Mouse (Mus musculus) spleen, adult 2 months (tissue): ENCODE measurements around the gene Gab1. TPM values are rescaled to one million over a fixed set of nuclear protein-coding genes. Genes with fewer than 3 reads are reported as not detected.

Source experiments
- DNase-seq, 2 experiments: peaks; one replicate each; pipeline versions ENCODE4 v3.0.0 to v3.0.0-alpha.2; 2012 to 2021; ENCODE audit warnings: low spot score in 2 of 2, low read depth in 1 of 2
- H3K27ac ChIP-seq: fragments of 200-500 bp; 2 replicates; pipeline ENCODE4 v1.5.1; 2012; ENCODE audit warnings: low read length, inconsistent platforms; ENCODE audit not compliant: insufficient read depth
- H3K27me3 ChIP-seq: fragments of 200-500 bp; 2 replicates; pipeline ENCODE4 v1.6.1; 2012; ENCODE audit warnings: mild to moderate bottlenecking, moderate library complexity, low read length, inconsistent platforms; ENCODE audit not compliant: control insufficient read depth, insufficient read depth
- H3K36me3 ChIP-seq: fragments of 200-500 bp; 2 replicates; pipeline ENCODE4 v1.6.1; 2012; ENCODE audit warnings: mild to moderate bottlenecking, low read length, inconsistent platforms; ENCODE audit not compliant: control insufficient read depth, insufficient read depth
- H3K4me1 ChIP-seq: fragments of 200-500 bp; 2 replicates; pipeline ENCODE4 v1.6.1; 2011; ENCODE audit warnings: inconsistent platforms; ENCODE audit not compliant: control insufficient read depth, insufficient read depth, insufficient read length
- H3K4me3 ChIP-seq: fragments of 200-500 bp; 2 replicates; pipeline ENCODE4 v1.5.1; 2011; ENCODE audit warnings: mild to moderate bottlenecking, inconsistent platforms; ENCODE audit not compliant: insufficient read depth, insufficient read length; ENCODE audit errors: extremely low read depth
- CTCF ChIP-seq: fragments of 200-500 bp; IDR thresholded peaks from 2 replicates; pipeline ENCODE4 v1.5.1; 2011; ENCODE audit warnings: mild to moderate bottlenecking, inconsistent platforms; ENCODE audit not compliant: insufficient read depth, insufficient read length, insufficient replicate concordance; ENCODE audit errors: extremely low read depth
- POLR2A ChIP-seq: fragments of 200-500 bp; IDR thresholded peaks from 2 replicates; pipeline ENCODE4 v1.6.1; 2011; ENCODE audit warnings: low read depth, low read length, inconsistent platforms
- WGBS: fragments of 180-500 bp; shearing (Covaris S2); methylation state at CpG from one replicate; pipeline ENCODE4 v1.1.7; 2018; 5-methylcytosine and 5-hydroxymethylcytosine counted together
- polyA plus RNA-seq: library from polyadenylated mRNA; depleted of rRNA; stranded (reverse); fragments of >200 nt; gene quantifications from 2 replicates; pipeline ENCODE4 v1.2.3, GENCODE M21; 2012

Gab1 gene
- polyA plus RNA-seq, 1 experiment, result 4.4 TPM

DNA sequence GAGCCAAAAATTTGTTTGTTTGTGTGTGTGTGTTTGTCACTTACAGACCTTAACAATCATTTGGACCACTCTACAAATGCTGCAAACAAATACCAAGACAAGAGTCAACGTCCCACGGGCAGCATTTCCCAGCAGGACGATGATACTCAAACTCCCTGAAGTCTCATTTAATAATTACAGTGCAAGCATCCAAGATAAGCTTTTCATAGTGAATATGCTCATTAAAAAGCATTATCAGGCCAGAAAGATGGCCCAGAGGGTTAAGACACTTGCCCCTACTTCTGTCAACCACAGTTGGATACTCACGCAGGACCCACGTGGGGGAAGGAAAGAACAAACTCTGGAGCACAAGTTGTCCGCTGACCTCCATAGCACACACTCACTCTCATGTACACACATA, 4.8 kb downstream of the Gab1 start:
- no peak overlapping the region for H3K4me3 ChIP-seq
- H3K27me3 ChIP-seq, result peaks cover 12% of the 10 kb centered on the region
- no peak for DNase-seq
- H3K27ac ChIP-seq, result no peak overlapping the region
- H3K4me1 ChIP-seq, result peaks cover 5% of the 10 kb centered on the region; the same call in 1 of the 2 replicates
- TF ChIP-seq CTCF, result no peak
- no peak for TF ChIP-seq POLR2A
- no peaks in the 10 kb centered on the region for H3K36me3 ChIP-seq
- 88% methylated on average over 6 of the region's 6 CpGs for WGBS

- H3K27me3 ChIP-seq, result peaks cover 2% of the 10 kb centered on the region; the same call in 1 of the 2 replicates
- no peaks in the 10 kb centered on the region for H3K36me3 ChIP-seq
- 79% methylated on average over 10 of the region's 10 CpGs for WGBS
- DNase-seq, result no peak
- TF ChIP-seq POLR2A (no peak), CTCF (no peak)
- H3K27ac ChIP-seq, result no peak overlapping the region
- H3K4me3 ChIP-seq, result no peak overlapping the region
- H3K4me1 ChIP-seq, result no peaks in the 10 kb centered on the region
Observed at GRCm38 (mm10) chr8:80873723-80874427, 6.4 kb downstream of the Gab1 start.

DNA sequence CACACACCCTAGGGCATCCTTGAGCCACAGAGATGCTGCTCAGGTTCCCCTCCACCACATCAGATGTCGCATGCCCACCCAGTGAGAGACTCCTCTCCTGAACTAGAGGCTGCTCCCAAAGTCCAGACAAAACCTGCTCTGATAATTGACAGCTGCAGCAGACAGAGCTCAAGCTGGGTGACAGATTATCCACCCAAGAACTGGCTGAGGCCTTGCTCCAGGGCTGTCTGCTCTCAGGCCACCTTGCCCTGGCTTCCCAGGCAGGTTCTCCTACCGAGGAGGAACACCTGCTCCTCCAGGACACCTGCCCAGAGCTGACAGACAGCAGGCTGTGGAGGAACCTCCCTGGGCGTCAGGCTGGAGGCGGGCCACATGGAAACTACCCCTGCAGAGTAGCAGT, 7.6 kb downstream of the Gab1 start:
- Histone ChIP-seq H3K36me3 (no peaks in the 10 kb centered on the region), H3K27me3 (no peaks in the 10 kb centered on the region), H3K4me3 (no peak overlapping the region), H3K4me1 (no peaks in the 10 kb centered on the region), H3K27ac (no peak overlapping the region)
- WGBS, result 77% methylated on average over 4 of the region's 4 CpGs
- TF ChIP-seq POLR2A, result no peak
- no peak for TF ChIP-seq CTCF
- DNase-seq, result no peak

- no peak for DNase-seq
- Histone ChIP-seq H3K27me3 (no peaks in the 10 kb centered on the region), H3K4me3 (no peak overlapping the region), H3K4me1 (no peaks in the 10 kb centered on the region), H3K36me3 (no peaks in the 10 kb centered on the region), H3K27ac (no peak overlapping the region)
- TF ChIP-seq CTCF (no peak), POLR2A (no peak)
- WGBS, result 97% methylated on average over 6 of the region's 6 CpGs
Observed at GRCm38 (mm10) chr8:80871400-80871799, 8.9 kb downstream of the Gab1 start.

DNA sequence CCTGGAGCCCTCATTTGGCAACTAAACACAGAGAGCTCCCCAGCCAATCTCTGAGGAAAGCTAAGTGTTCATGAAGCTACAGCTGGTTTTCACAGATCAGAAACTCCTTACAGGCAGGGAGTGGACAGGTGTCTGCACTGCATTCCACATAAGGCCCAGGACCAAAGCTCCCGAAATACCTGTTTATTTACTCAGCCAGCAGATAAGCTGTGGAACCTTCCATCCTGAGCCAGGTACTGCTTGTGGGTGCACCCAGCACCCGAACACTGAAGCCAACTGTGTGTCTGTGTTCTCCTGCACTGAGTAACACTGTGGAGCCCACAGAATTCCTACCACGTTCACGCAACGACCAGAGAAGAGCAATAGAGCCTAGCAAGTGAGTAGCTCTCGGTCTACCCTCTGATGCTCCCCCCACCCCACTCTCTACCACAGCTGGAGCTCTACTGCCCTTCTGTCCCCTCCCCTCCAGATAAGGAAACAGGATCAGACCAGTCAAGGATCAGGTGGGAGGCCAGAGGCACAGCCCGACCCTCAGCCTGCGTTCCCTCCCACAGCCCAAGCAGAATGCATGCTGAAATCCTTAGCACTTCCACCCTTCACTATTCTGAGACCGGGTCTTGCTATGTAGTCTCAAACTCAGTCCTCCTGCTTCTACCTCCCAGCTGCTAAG, 9.6 kb downstream of the Gab1 start:
- 89% methylated on average over 9 of the region's 9 CpGs for WGBS
- H3K4me1 ChIP-seq, result no peaks in the 10 kb centered on the region

DNA sequence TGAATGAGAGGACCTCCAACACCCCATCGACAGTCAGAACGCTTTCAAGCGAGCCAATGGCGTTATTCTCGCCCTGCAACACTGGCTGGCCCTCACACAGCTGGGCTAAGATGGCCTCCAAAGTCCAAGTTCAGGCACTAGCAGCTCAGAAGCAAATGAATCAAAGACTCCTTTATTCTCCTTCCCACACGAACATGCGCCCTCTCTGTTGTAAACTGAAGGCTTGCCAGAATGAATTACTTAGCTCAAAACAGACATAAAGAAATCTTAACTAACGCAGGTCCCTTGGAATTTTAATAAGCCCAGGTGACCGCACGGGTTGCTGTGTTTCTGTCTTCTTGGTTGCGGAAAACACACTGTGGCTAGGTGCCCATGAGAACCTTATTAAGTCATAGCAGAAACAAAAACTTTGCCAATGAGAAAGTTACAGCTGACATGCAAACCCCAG, 10.4 kb downstream of the Gab1 start:
- Histone ChIP-seq H3K4me1 (no peaks in the 10 kb centered on the region), H3K27ac (no peak overlapping the region), H3K4me3 (no peak overlapping the region), H3K27me3 (no peaks in the 10 kb centered on the region), H3K36me3 (no peaks in the 10 kb centered on the region)
- 91% methylated on average over 11 of the region's 11 CpGs for WGBS
- DNase-seq, result no peak
- no peak for TF ChIP-seq POLR2A

More for the DNA sequence above, 9.6 kb downstream of the Gab1 start:
- Histone ChIP-seq H3K27ac (no peak overlapping the region), H3K4me3 (no peak overlapping the region), H3K27me3 (no peaks in the 10 kb centered on the region), H3K36me3 (no peaks in the 10 kb centered on the region)
- TF ChIP-seq CTCF (no peak), POLR2A (no peak)
- no peak for DNase-seq

- DNase-seq, result no peak
- 80% methylated on average over 11 of the region's 11 CpGs for WGBS
- Histone ChIP-seq H3K36me3 (no peaks in the 10 kb centered on the region), H3K4me3 (no peak overlapping the region), H3K27ac (no peak overlapping the region), H3K27me3 (no peaks in the 10 kb centered on the region), H3K4me1 (no peaks in the 10 kb centered on the region)
- TF ChIP-seq POLR2A, result no peak
- TF ChIP-seq CTCF, result no peak
Observed at GRCm38 (mm10) chr8:80868801-80869323, 11.5 kb downstream of the Gab1 start.
